Mouse (Mus musculus) embryonic facial prominence, embryonic 14.5 days (tissue): ENCODE measurements around the gene Asb17. TPM values are rescaled to one million over a fixed set of nuclear protein-coding genes. Genes with fewer than 3 reads are reported as not detected.

ENCODE experiments used
- ATAC-seq: fragments of 200-750 bp; cut with Nextera tagmentation; 2 replicates; pipeline ENCODE4 v1.8.0; 2017; ENCODE audit warnings: low read depth, moderate number of reproducible peaks, moderate TSS enrichment
- DNase-seq: peaks from one replicate; pipeline ENCODE4 v3.0.0-alpha.2; 2015; ENCODE audit warnings: low spot score
- H3K27ac ChIP-seq: fragments of 300-500 bp; sonication (generic); replicated peaks from 2 replicates; pipeline ENCODE4 v1.5.1; 2014; ENCODE audit warnings: low read depth, mild to moderate bottlenecking, low read length, moderate library complexity
- H3K27me3 ChIP-seq: fragments of 300-500 bp; sonication (generic); replicated peaks from 2 replicates; pipeline ENCODE4 v1.6.1; 2014; ENCODE audit warnings: low read length; ENCODE audit not compliant: control insufficient read depth, insufficient read depth
- H3K36me3 ChIP-seq: fragments of 300-500 bp; sonication (generic); 2 replicates; pipeline ENCODE4 v1.6.1; 2014; ENCODE audit warnings: low read length, mixed read lengths; ENCODE audit not compliant: control insufficient read depth, insufficient read depth
- H3K4me1 ChIP-seq: fragments of 300-500 bp; sonication (generic); 2 replicates; pipeline ENCODE4 v1.6.1; 2014; ENCODE audit warnings: antibody characterized with exemption, low read length; ENCODE audit not compliant: control insufficient read depth, insufficient read depth
- H3K4me2 ChIP-seq: fragments of 300-500 bp; sonication (generic); 2 replicates; pipeline ENCODE4 v1.6.1; 2014; ENCODE audit warnings: low read depth, mild to moderate bottlenecking, low read length, moderate library complexity, mixed read lengths
- H3K4me3 ChIP-seq: fragments of 300-500 bp; sonication (generic); 2 replicates; pipeline ENCODE4 v1.5.1; 2014; ENCODE audit warnings: low read depth, mild to moderate bottlenecking, low read length
- H3K9ac ChIP-seq: fragments of 300-500 bp; sonication (generic); 2 replicates; pipeline ENCODE4 v1.6.1; 2014; ENCODE audit warnings: low read depth, mild to moderate bottlenecking, low read length, moderate library complexity, mixed read lengths
- H3K9me3 ChIP-seq: fragments of 300-500 bp; sonication (generic); 2 replicates; pipeline ENCODE4 v1.6.1; 2016; ENCODE audit warnings: low read length; ENCODE audit not compliant: control insufficient read depth
- WGBS: fragments of 180-500 bp; shearing (Covaris S2); extraction: QIAGEN DNeasy Blood & Tissue Kit; methylation state at CpG from one replicate; pipeline ENCODE4 v1.1.7; 2014; 5-methylcytosine and 5-hydroxymethylcytosine counted together
- polyA plus RNA-seq: library from polyadenylated mRNA; unstranded; fragments of >200 nt; fragmentation: Nextera tagmentation; extraction: Ambion mirVana; gene quantifications from 2 replicates; pipeline ENCODE4 v1.2.1, GENCODE M21; 2014

Gene Asb17
- polyA plus RNA-seq, 1 experiment from 2014 or later: 0.63 TPM

DNA sequence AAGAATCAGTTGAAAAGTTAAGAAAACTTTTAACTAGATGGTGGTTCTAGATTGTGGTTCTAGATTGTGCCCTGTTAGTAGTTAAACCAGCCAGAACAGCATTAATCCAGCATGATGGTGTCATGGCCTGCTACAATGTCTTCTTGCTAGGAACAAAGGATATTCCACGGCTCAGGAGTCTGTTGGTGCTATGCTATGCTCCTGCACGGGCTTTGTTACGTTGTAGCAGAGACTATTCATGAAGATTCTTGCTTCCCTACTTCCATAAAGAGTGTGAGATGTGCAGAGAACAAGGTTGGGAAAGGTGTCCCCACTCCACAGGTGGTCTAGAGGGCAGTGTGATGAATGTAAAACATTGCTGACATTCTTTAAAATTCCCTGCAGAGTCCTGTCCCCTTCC, 7.7 kb upstream of the Asb17 start:
- no peak for ATAC-seq
- Histone ChIP-seq H3K4me2 (no peak overlapping the region), H3K9ac (no peak overlapping the region), H3K4me1 (no peaks in the 10 kb centered on the region), H3K9me3 (no peaks in the 10 kb centered on the region), H3K36me3 (no peaks in the 10 kb centered on the region), H3K27ac (no peak overlapping the region), H3K4me3 (no peak overlapping the region), H3K27me3 (no peaks in the 10 kb centered on the region)
- 88% methylated on average over 3 of the region's 3 CpGs for WGBS
- DNase-seq: no peak

DNA sequence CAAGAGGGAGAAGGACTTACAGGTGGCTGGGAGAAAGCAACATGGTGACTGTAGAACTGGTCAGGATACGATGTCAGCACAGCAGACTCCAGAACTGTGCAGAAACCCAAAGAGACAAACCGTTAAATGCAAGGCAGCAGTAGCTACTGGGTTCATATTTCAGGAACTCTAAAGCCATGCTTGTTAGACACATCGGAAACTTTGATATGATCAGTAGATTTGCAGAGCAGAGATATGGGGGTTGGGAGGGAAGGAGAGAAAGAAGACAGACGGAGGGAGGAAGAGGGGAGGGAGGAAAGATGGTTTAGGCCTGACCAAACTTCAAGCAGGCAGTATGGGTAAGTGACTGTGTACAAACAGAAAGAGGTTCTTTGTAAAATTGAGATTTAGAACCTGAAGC, 6.4 kb upstream of the Asb17 start:
- DNase-seq (peak; percentile 24), ATAC-seq (no peak)
- Histone ChIP-seq H3K4me2 (no peak overlapping the region), H3K4me3 (no peak overlapping the region), H3K36me3 (no peaks in the 10 kb centered on the region), H3K27me3 (no peaks in the 10 kb centered on the region), H3K9ac (no peak overlapping the region), H3K27ac (no peak overlapping the region), H3K4me1 (no peaks in the 10 kb centered on the region), H3K9me3 (no peaks in the 10 kb centered on the region)
- WGBS: 21% methylated on average over 4 of the region's 4 CpGs

DNA sequence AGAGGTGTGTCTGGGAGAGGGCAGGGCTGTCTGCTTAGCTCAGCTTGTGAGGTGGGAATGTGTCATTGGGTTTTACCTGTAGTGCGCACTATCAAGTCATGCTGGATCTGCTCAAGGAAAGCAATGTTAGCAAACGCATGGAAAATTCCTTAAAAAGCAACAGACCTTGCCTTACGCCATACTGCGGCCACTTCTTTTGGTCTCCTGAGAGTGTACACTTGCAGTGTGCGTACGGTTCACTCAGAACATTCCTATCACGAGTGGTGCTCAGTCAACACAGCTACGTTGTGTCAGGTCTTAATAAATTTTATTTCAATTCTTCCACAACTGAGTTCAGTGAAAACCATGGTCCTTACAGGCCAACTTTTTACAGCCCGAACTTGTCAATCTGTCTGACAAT, 748 bp downstream of the Asb17 start:
- Histone ChIP-seq H3K36me3 (no peaks in the 10 kb centered on the region), H3K4me2 (no peak overlapping the region), H3K27ac (no peak overlapping the region), H3K9me3 (no peaks in the 10 kb centered on the region), H3K4me3 (no peak overlapping the region), H3K4me1 (no peaks in the 10 kb centered on the region), H3K27me3 (no peaks in the 10 kb centered on the region), H3K9ac (no peak overlapping the region)
- DNase-seq (no peak), ATAC-seq (no peak)
- WGBS: 93% methylated on average over 9 of the region's 9 CpGs

DNA sequence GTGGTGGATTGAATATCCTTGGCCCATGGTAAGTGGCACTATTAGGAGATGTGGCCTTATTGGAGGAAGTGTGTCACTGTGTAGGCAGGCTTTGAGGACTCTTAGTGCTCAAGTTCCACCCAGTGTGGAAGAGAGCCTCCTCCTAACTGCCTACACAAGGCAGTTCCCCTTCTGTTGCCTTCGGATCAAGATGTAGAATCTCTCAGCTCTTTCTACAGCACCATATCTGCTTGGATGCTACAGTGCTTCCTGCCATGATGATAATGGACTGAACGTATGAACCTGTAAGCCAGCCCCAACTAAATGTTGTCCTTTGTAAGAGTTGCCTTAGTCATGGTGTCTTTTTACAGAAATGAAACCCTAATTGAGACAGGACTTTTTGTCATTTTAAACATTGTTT, 1.5 kb downstream of the Asb17 start:
- DNase-seq: no peak
- no peak overlapping the region for H3K27ac ChIP-seq
- ATAC-seq: no peak
- no peaks in the 10 kb centered on the region for H3K36me3 ChIP-seq
- H3K4me2 ChIP-seq: no peak overlapping the region
- H3K4me3 ChIP-seq: no peak overlapping the region
- no peaks in the 10 kb centered on the region for H3K27me3 ChIP-seq
- H3K4me1 ChIP-seq: no peaks in the 10 kb centered on the region
- H3K9me3 ChIP-seq: no peaks in the 10 kb centered on the region
- WGBS: 81% methylated on average over 2 of the region's 2 CpGs
- H3K9ac ChIP-seq: no peak overlapping the region

DNA sequence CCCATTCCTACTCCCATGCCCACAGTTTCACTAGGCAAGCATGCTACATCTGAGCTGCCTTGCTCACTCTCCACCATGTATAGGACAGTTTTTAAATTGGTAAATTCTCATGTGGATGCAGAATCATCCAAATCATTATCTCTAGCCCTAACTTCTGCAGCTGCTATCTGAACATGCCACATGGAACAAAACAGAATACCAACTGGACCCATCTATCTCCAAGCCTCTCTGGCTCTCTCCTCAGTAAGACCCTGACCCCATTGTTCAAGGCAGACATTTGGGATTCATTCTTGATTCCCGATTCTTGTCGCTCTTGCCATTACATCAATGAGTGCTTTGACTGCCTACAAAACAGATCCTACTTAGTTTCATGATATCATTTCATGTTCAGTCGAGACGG, 2.1 kb downstream of the Asb17 start:
- ATAC-seq: no peak
- 87% methylated on average over 4 of the region's 4 CpGs for WGBS
- Histone ChIP-seq H3K27me3 (no peaks in the 10 kb centered on the region), H3K9ac (no peak overlapping the region), H3K36me3 (no peaks in the 10 kb centered on the region), H3K27ac (no peak overlapping the region), H3K9me3 (no peaks in the 10 kb centered on the region), H3K4me1 (no peaks in the 10 kb centered on the region), H3K4me3 (no peak overlapping the region), H3K4me2 (no peak overlapping the region)
- no peak for DNase-seq

DNA sequence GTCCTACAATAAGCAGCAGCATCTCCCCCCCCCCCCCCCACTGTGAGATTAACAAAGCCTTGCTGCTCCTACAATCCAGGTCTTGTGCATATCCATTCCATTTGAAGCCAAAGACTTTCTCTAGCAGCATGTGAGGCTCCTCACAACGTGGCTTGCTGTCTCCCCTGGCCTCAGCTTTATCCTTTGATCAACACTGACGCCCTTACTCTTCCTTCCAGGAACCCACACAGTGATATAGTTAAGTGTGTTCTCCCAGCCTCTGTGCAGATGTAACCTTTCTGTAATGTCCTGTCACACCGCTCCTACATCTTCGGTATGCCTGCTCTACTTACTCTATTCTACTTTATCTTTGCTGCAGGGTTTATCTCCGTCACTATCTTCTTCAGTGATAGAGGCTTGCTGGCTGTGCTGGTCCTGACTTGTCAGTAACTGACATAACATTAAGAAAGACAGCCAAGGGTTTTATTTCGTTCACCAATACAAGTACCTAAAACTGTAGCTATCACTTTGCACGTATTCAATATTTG, 3.3 kb downstream of the Asb17 start:
- 78% methylated on average over 7 of the region's 7 CpGs for WGBS
- H3K4me2 ChIP-seq: no peak overlapping the region

DNA sequence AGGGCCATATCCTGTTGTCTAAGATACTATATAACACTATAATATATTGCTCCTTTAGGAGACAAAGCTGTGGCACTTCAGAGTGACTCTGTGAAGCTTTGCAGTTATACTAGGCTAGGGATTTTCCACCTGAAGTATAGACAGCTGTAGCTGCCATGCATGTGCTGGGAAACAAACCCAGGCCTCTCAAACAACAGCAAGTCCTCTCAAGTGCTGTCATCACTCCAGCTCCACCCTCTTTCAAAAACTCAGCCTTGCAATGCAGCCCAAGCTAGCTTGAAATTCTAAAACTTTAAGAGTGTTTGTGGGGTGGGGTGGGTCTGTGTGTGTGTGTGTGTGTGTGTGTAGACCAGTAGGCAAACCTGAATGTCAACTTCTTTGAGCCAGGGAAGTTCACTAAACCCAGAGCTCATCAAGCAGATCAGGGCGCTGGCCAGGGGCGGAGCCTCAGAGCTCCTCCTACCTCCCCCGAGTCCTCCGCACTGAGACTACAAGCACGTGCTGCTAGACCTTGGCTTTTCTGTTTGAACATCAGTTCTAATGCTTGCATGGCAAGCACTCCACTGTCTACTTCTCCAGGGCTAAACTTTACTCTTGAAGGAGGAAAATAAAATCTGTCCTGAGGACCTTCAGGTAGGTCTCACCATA, 5.5 kb downstream of the Asb17 start:
- WGBS: 6% methylated on average over 5 of the region's 5 CpGs
- Histone ChIP-seq H3K27ac (no peak overlapping the region), H3K9ac (no peak overlapping the region), H3K36me3 (no peaks in the 10 kb centered on the region), H3K27me3 (no peaks in the 10 kb centered on the region), H3K9me3 (no peaks in the 10 kb centered on the region), H3K4me3 (no peak overlapping the region), H3K4me2 (no peak overlapping the region), H3K4me1 (no peaks in the 10 kb centered on the region)
- peak; percentile 80 for DNase-seq
- peak; percentile 89 for ATAC-seq

More for the DNA sequence above, 3.3 kb downstream of the Asb17 start:
- ATAC-seq (no peak), DNase-seq (no peak)
- H3K4me3 ChIP-seq: no peak overlapping the region
- no peaks in the 10 kb centered on the region for H3K9me3 ChIP-seq
- no peak overlapping the region for H3K9ac ChIP-seq
- H3K4me1 ChIP-seq: no peaks in the 10 kb centered on the region
- no peaks in the 10 kb centered on the region for H3K36me3 ChIP-seq
- H3K27ac ChIP-seq: no peak overlapping the region
- H3K27me3 ChIP-seq: no peaks in the 10 kb centered on the region

DNA sequence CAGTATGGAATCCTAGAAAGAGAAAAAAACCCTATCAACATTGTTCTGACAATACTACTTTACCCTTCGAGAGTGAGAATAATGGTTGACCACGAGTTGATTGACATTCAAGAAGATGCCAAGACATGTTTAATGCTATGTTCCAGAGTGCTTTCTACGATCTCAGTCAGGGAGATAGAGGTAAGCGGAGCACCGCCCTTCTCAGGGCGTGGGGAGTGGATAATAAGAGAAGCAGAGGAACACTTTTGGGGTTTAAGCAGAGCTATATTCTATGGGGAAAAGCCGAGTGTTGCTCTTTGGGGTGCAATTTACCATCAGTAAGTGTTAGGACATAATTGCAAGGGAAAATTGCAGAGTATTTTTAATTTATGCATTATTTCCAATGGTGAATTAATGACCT, 6.8 kb downstream of the Asb17 start:
- H3K9ac ChIP-seq: no peak overlapping the region
- H3K4me3 ChIP-seq: no peak overlapping the region
- H3K4me2 ChIP-seq: no peak overlapping the region
- H3K27ac ChIP-seq: no peak overlapping the region
- DNase-seq (no peak), ATAC-seq (no peak)
- 81% methylated on average over 7 of the region's 7 CpGs for WGBS
- no peaks in the 10 kb centered on the region for H3K4me1 ChIP-seq
- no peaks in the 10 kb centered on the region for H3K9me3 ChIP-seq
- no peaks in the 10 kb centered on the region for H3K27me3 ChIP-seq
- H3K36me3 ChIP-seq: no peaks in the 10 kb centered on the region

DNA sequence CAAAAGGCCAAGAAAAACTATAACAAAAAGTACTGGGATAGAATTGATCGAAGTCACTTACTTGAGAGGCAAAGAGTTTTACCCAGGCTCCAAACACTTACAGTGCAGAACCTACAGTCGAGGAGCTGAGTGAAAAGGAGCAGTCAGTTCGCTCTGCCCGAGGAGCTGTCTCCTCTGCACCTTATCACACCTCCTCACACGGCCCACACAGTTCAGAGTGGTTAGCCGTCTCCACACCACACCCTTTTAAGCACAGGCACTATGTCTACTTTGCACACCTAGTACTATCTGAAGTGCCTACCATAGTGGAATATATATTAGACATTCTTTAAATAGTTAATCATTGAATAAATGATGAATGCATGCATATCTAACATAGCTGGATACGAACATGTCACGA, 8.3 kb downstream of the Asb17 start:
- Histone ChIP-seq H3K9ac (no peak overlapping the region), H3K27ac (no peak overlapping the region), H3K4me1 (no peaks in the 10 kb centered on the region), H3K4me3 (no peak overlapping the region), H3K4me2 (no peak overlapping the region), H3K27me3 (no peaks in the 10 kb centered on the region), H3K9me3 (no peaks in the 10 kb centered on the region), H3K36me3 (no peaks in the 10 kb centered on the region)
- ATAC-seq: no peak
- DNase-seq: no peak
- 68% methylated on average over 8 of the region's 8 CpGs for WGBS
